ENCODE assay signal across 9 mouse cellular contexts in genomic region chr11:60318716-60319115, GRCm38 (mm10). TPM values are rescaled to one million over a fixed set of nuclear protein-coding genes. Genes with fewer than 3 reads are reported as not detected.
A peak's percentile ranks its signal among the peaks of the same experiment; 100 is the strongest.
DNase-seq lines count a peak whose midpoint lies in the region; ATAC-seq and TF ChIP-seq lines count a peak whose summit lies in the region.
"Had no signal": no experiment of that assay in that cellular context is flagged by ENCODE, and none has a peak within 500 bp of the region (broad histone marks: within the 10 kb centered on the region; RNA-seq: fewer than 3 reads in every experiment).

No protein-coding gene starts in this region.

- H3K9ac ChIP-seq in heart, postnatal 0 days (replicated peaks; ENCODE audit: low read depth, low read length), result no peak overlapping the region
- H3K9ac ChIP-seq in liver, embryonic 11.5 days (ENCODE audit: low read depth, low read length), result 0 out of 2 replicates have a peak overlapping the region, but pooled peaks have one; percentile 8

- TF ChIP-seq EP300 in heart, postnatal 0 days (IDR thresholded peaks at IDR 0.05; ENCODE audit: low read depth), result no peak

- no peak overlapping the region for H3K4me3 ChIP-seq in heart, postnatal 0 days (ENCODE audit: low read depth, low read length)
- no peak overlapping the region for H3K4me3 ChIP-seq in liver, embryonic 11.5 days (ENCODE audit: low read depth, low read length)

- no peaks in the 10 kb centered on the region for H3K36me3 ChIP-seq in heart, postnatal 0 days (replicated peaks; ENCODE audit: control insufficient read depth, insufficient read depth, low read length)
- no peaks in the 10 kb centered on the region for H3K36me3 ChIP-seq in liver, embryonic 11.5 days (ENCODE audit: control insufficient read depth, insufficient read depth, low read length)

- peak; percentile 39; the same call in 1 of the 2 replicates for ATAC-seq in heart, postnatal 0 days (ENCODE audit: insufficient read depth, low read depth)
- ATAC-seq in liver, embryonic 11.5 days (replicated peaks; ENCODE audit: low FRiP score), result peak; percentile 83
- no peak for ATAC-seq in activated CD4-positive, CD25-positive, alpha-beta regulatory T cell, adult 4 months

- H3K9me3 ChIP-seq in heart, postnatal 0 days (replicated peaks; ENCODE audit: control insufficient read depth, low read length), result no peaks in the 10 kb centered on the region
- no peaks in the 10 kb centered on the region for H3K9me3 ChIP-seq in liver, embryonic 11.5 days (ENCODE audit: control insufficient read depth, low read length)

- no peak for TF ChIP-seq CTCF in heart, postnatal 0 days (IDR thresholded peaks at IDR 0.05; ENCODE audit: low read depth)

- 39% methylated on average over 5 of the region's 5 CpGs for WGBS in heart, postnatal 0 days
- WGBS in liver, embryonic 11.5 days, result 39% methylated on average over 5 of the region's 5 CpGs

- no peaks in the 10 kb centered on the region for H3K27me3 ChIP-seq in heart, postnatal 0 days (ENCODE audit: control insufficient read depth, insufficient read depth, low read length)
- no peaks in the 10 kb centered on the region for H3K27me3 ChIP-seq in liver, embryonic 11.5 days (replicated peaks; ENCODE audit: control insufficient read depth, insufficient read depth, low read length)

- no peak overlapping the region for H3K4me2 ChIP-seq in heart, postnatal 0 days (ENCODE audit: low read depth, low read length)
- no peak overlapping the region for H3K4me2 ChIP-seq in liver, embryonic 11.5 days

- peaks cover 21% of the 10 kb centered on the region for H3K4me1 ChIP-seq in heart, postnatal 0 days (ENCODE audit: control insufficient read depth, insufficient read depth)
- peaks cover 4% of the 10 kb centered on the region; the same call in 1 of the 2 replicates for H3K4me1 ChIP-seq in liver, embryonic 11.5 days (replicated peaks; ENCODE audit: control insufficient read depth, insufficient read depth, low read length)

- H3K27ac ChIP-seq in heart, postnatal 0 days (ENCODE audit: low read depth), result no peak overlapping the region
- no peak overlapping the region; the same call in 1 of the 2 replicates for H3K27ac ChIP-seq in liver, embryonic 11.5 days (ENCODE audit: low read depth, low read length)

- DNase-seq in heart, postnatal 0 days (ENCODE audit: low spot score), result no peak
- DNase-seq in heart, adult 9 months (ENCODE audit: low spot score in 2 of 2), result no peak
- peak; percentile 56 for DNase-seq in right cerebral cortex, adult 18-20 months
- no peak for DNase-seq in right cerebral cortex, postnatal 14 days
- DNase-seq in liver, embryonic 11.5 days (ENCODE audit: low spot score), result no peak
- DNase-seq in layer of hippocampus, postnatal 10 days (ENCODE audit: low spot score in 2 of 2), result no peak
- DNase-seq: adrenal gland, postnatal 25 days; kidney, adult 11 months had no signal

RNA-seq across cellular contexts. Expression of gene Tom1l2, which starts 34.0 kb away (rescaled TPM):
- 56.8 and 77.3 TPM in 2 replicates for total RNA-seq in heart, postnatal 0 days (2014; rRNA removed; ENCODE audit: low replicate concordance)
- 30.5 and 31.3 TPM in 2 replicates for polyA plus RNA-seq in heart, postnatal 0 days (2015; fragmentation: Nextera tagmentation; extraction: Ambion mirVana)
- polyA plus RNA-seq in liver, embryonic 11.5 days (2014; fragmentation: Nextera tagmentation; extraction: Ambion mirVana), result 12.6 and 12.8 TPM in 2 replicates
- 100 to 1,000 TPM; 112 to 114 TPM for total RNA-seq in layer of hippocampus, postnatal 10 days (2021)
- 10 to 100 TPM; 15.2 to 20.8 TPM for polyA plus RNA-seq in activated CD4-positive, CD25-positive, alpha-beta regulatory T cell, adult 4 months (2017; shearing (Covaris generic))

RNA-seq across cellular contexts. Expression of gene Drc3, which starts 34.4 kb away (rescaled TPM):
- 2.0 and 2.9 TPM in 2 replicates for total RNA-seq in heart, postnatal 0 days (2014; rRNA removed; ENCODE audit: low replicate concordance)
- polyA plus RNA-seq in heart, postnatal 0 days (2015; fragmentation: Nextera tagmentation; extraction: Ambion mirVana), result 2.1 and 2.9 TPM in 2 replicates
- polyA plus RNA-seq in liver, embryonic 11.5 days (2014; fragmentation: Nextera tagmentation; extraction: Ambion mirVana), result 1.3 and 1.6 TPM in 2 replicates
- 1 to 10 TPM; 6.5 to 7.2 TPM for total RNA-seq in layer of hippocampus, postnatal 10 days (2021)
- polyA plus RNA-seq in activated CD4-positive, CD25-positive, alpha-beta regulatory T cell, adult 4 months (2017; shearing (Covaris generic)), result under 1 TPM; 0.22 to 0.34 TPM
